In genomic region chr10:7673673-7674072, GRCm38 (mm10) we compare ENCODE assay signal across 8 mouse cellular contexts. TPM values are rescaled to one million over a fixed set of nuclear protein-coding genes. Genes with fewer than 3 reads are reported as not detected.
A peak's percentile ranks its signal among the peaks of the same experiment; 100 is the strongest.
DNase-seq lines count a peak whose midpoint lies in the region; ATAC-seq and TF ChIP-seq lines count a peak whose summit lies in the region.

No protein-coding gene starts in this region.

- H3K27ac ChIP-seq in gastrocnemius, adult 2 months, result no peak overlapping the region
- no peak overlapping the region for H3K27ac ChIP-seq in bone marrow, adult 2 months (ENCODE audit: control insufficient read depth, insufficient read depth, low read depth, low read length, poor library complexity)
- no peak overlapping the region for H3K27ac ChIP-seq in liver, embryonic 11.5 days (ENCODE audit: low read depth, low read length)

- no peak for TF ChIP-seq POLR2A in bone marrow, adult 2 months (IDR thresholded peaks at IDR 0.05; ENCODE audit: borderline replicate concordance, control insufficient read depth, low read depth, low read length)

- no peak overlapping the region for H3K4me2 ChIP-seq in liver, embryonic 11.5 days

- 53% methylated on average over 1 of the region's 1 CpGs for WGBS in bone marrow, adult 2 months
- WGBS in liver, embryonic 11.5 days, result 42% methylated on average over 1 of the region's 1 CpGs

- no peaks in the 10 kb centered on the region for H3K27me3 ChIP-seq in liver, embryonic 11.5 days (replicated peaks; ENCODE audit: control insufficient read depth, insufficient read depth, low read length)

- peaks cover 46% of the 10 kb centered on the region for H3K36me3 ChIP-seq in liver, embryonic 11.5 days (ENCODE audit: control insufficient read depth, insufficient read depth, low read length)

- intact Hi-C loops in gastrocnemius, adult 2 months (cut with DNase I), result no loop called here
- intact Hi-C loops in gastrocnemius, postnatal 14 days (cut with DNase I; ENCODE audit: low total_unique reads), result no loop called here

- DNase-seq in gastrocnemius, adult 2 months, result no peak
- DNase-seq in gastrocnemius, postnatal 14 days, result no peak
- DNase-seq in CD4-positive helper T cell, adult 2 months (ENCODE audit: low read depth, low spot score), result peak; percentile 65
- DNase-seq in liver, embryonic 11.5 days (ENCODE audit: low spot score), result no peak
- peak; percentile 11 for DNase-seq in retina, postnatal 7 days (ENCODE audit: low read depth, low spot score)
- no peak for DNase-seq in adrenal gland, postnatal 4 days (ENCODE audit: low spot score in 2 of 2)
- no peak for DNase-seq in layer of hippocampus, adult 11-12 months (ENCODE audit: low spot score)

- H3K4me1 ChIP-seq in bone marrow, adult 2 months (ENCODE audit: control insufficient read depth, insufficient read depth, low read length), result no peaks in the 10 kb centered on the region
- peaks cover under 1% of the 10 kb centered on the region; the same call in 1 of the 2 replicates for H3K4me1 ChIP-seq in liver, embryonic 11.5 days (replicated peaks; ENCODE audit: control insufficient read depth, insufficient read depth, low read length)

- peak; percentile 72 for ATAC-seq in liver, embryonic 11.5 days (replicated peaks; ENCODE audit: low FRiP score)

- TF ChIP-seq CTCF in gastrocnemius, adult 2 months (IDR thresholded peaks at IDR 0.05), result peak; percentile 68
- peak; percentile 28; the same call in 1 of the 2 replicates for TF ChIP-seq CTCF in bone marrow, adult 2 months (IDR thresholded peaks at IDR 0.05; ENCODE audit: control insufficient read depth, insufficient read depth, low read length)

- no peak overlapping the region for H3K9ac ChIP-seq in liver, embryonic 11.5 days (ENCODE audit: low read depth, low read length)

- no peak overlapping the region for H3K4me3 ChIP-seq in gastrocnemius, adult 2 months
- no peak overlapping the region for H3K4me3 ChIP-seq in bone marrow, adult 2 months (replicated peaks; ENCODE audit: control insufficient read depth, low read depth, low read length)
- no peak overlapping the region for H3K4me3 ChIP-seq in liver, embryonic 11.5 days (ENCODE audit: low read depth, low read length)

- no peaks in the 10 kb centered on the region for H3K9me3 ChIP-seq in liver, embryonic 11.5 days (ENCODE audit: control insufficient read depth, low read length)

RNA-seq across cellular contexts. Expression of gene Nup43, which starts 6.4 kb away (rescaled TPM):
- total RNA-seq in gastrocnemius, adult 2 months (2021), result 1 to 10 TPM; 5.6 to 6.3 TPM
- 1 to 10 TPM; 4.7 to 5.8 TPM for total RNA-seq in gastrocnemius, postnatal 14 days (2021)
- 9.4 and 14.6 TPM in 2 replicates for polyA plus RNA-seq in bone marrow, adult 2 months (2011; ENCODE audit: insufficient read depth, insufficient read length, low replicate concordance, missing spikeins)
- polyA plus RNA-seq in liver, embryonic 11.5 days (2014; fragmentation: Nextera tagmentation; extraction: Ambion mirVana), result 66.1 and 68.3 TPM in 2 replicates
- total RNA-seq in adrenal gland, postnatal 4 days (2021), result 10 to 100 TPM; 16.2 to 16.3 TPM

RNA-seq across cellular contexts. Expression of gene Pcmt1, which starts 7.3 kb away (rescaled TPM):
- 100 to 1,000 TPM; 102 to 110 TPM for total RNA-seq in gastrocnemius, adult 2 months (2021)
- 100 to 1,000 TPM in 1 of 2 experiments, 10 to 100 TPM in 1; 99.3 to 100 TPM for total RNA-seq in gastrocnemius, postnatal 14 days (2021)
- 45.7 and 71.7 TPM in 2 replicates for polyA plus RNA-seq in bone marrow, adult 2 months (2011; ENCODE audit: insufficient read depth, insufficient read length, low replicate concordance, missing spikeins)
- polyA plus RNA-seq in liver, embryonic 11.5 days (2014; fragmentation: Nextera tagmentation; extraction: Ambion mirVana), result 137 and 143 TPM in 2 replicates
- 10 to 100 TPM; 84.7 to 89.2 TPM for total RNA-seq in adrenal gland, postnatal 4 days (2021)

RNA-seq across cellular contexts. Expression of gene Lats1, which starts 7.3 kb away (rescaled TPM):
- 10 to 100 TPM; 11.8 to 11.9 TPM for total RNA-seq in gastrocnemius, adult 2 months (2021)
- 10 to 100 TPM; 12.1 to 12.9 TPM for total RNA-seq in gastrocnemius, postnatal 14 days (2021)
- polyA plus RNA-seq in bone marrow, adult 2 months (2011; ENCODE audit: insufficient read depth, insufficient read length, low replicate concordance, missing spikeins), result 6.0 and 6.2 TPM in 2 replicates
- 7.7 and 7.9 TPM in 2 replicates for polyA plus RNA-seq in liver, embryonic 11.5 days (2014; fragmentation: Nextera tagmentation; extraction: Ambion mirVana)
- total RNA-seq in adrenal gland, postnatal 4 days (2021), result 10 to 100 TPM; 63.5 to 65.9 TPM

RNA-seq across cellular contexts. Expression of gene Katna1, which starts 52.1 kb away (rescaled TPM):
- 10 to 100 TPM; 11.2 to 14.0 TPM for total RNA-seq in gastrocnemius, adult 2 months (2021)
- total RNA-seq in gastrocnemius, postnatal 14 days (2021), result 10 to 100 TPM; 10.9 to 11.1 TPM
- 20.5 and 71.3 TPM in 2 replicates for polyA plus RNA-seq in bone marrow, adult 2 months (2011; ENCODE audit: insufficient read depth, insufficient read length, low replicate concordance, missing spikeins)
- polyA plus RNA-seq in liver, embryonic 11.5 days (2014; fragmentation: Nextera tagmentation; extraction: Ambion mirVana), result 63.6 and 68.0 TPM in 2 replicates
- 10 to 100 TPM; 34.0 to 39.2 TPM for total RNA-seq in adrenal gland, postnatal 4 days (2021)

Comparison
In these comparisons a context has a peak if more than half of its experiments do, and no peak if none do; other contexts are left out.
1. DNase-seq: peak in CD4-positive helper T cell, adult 2 months (single experiment) and retina, postnatal 7 days (single experiment); none in gastrocnemius, adult 2 months (single experiment), gastrocnemius, postnatal 14 days (single experiment), liver, embryonic 11.5 days (single experiment), adrenal gland, postnatal 4 days (0 of 2) and layer of hippocampus, adult 11-12 months (single experiment).
2. RNA of gene Lats1, which starts 7.3 kb away (total RNA-seq): 63.5 to 65.9 TPM in adrenal gland, postnatal 4 days; 12.1 to 12.9 TPM in gastrocnemius, postnatal 14 days and 11.8 to 11.9 TPM in gastrocnemius, adult 2 months; every median in the first group is over 4 times any median in the second.